Mouse (Mus musculus): ENCODE measurements around the gene Klra7.
"Not testable (repeated sequence)": the region's sequence is repeated elsewhere in the genome, so short reads cannot be mapped to it uniquely, and the experiment has no call there.

The Klra7 gene

GRCm38 (mm10) chr6:130233222-130233621 lies at the start of gene Klra7:
TSS of gene Klra7 (minus strand) at chr6:130233322.
- DNase-seq = no peak

- not testable (repeated sequence) for DNase-seq
Measured at GRCm38 (mm10) chr6:130281828-130282227, 48.7 kb upstream of the Klra7 start, which contains the start of gene Klra10. TSS of gene Klra10 (minus strand) at chr6:130281928.

- no peak for DNase-seq
Measured at GRCm38 (mm10) chr6:130255326-130255725, 22.2 kb upstream of the Klra7 start.

GRCm38 (mm10) chr6:130237536-130237935 lies 4.4 kb upstream of the Klra7 start:
- DNase-seq = no peak

- DNase-seq = no peak
Measured at GRCm38 (mm10) chr6:130236635-130237034, 3.5 kb upstream of the Klra7 start.

- not testable (repeated sequence) for DNase-seq
Measured at GRCm38 (mm10) chr6:130197453-130197852, 35.7 kb downstream of the Klra7 start.

GRCm38 (mm10) chr6:130193012-130193411 lies 40.1 kb downstream of the Klra7 start, which contains the start of gene Klra9:
TSS of gene Klra9 (minus strand) at chr6:130193112.
- DNase-seq = not testable (repeated sequence)

Data from lung, postnatal 4 days (tissue).